Mouse (Mus musculus): Measurements from ENCODE around the gene Cep112. TPM values are rescaled to one million over a fixed set of nuclear protein-coding genes. Genes with fewer than 3 reads are reported as not detected.

Cep112 gene
- total RNA-seq, 1 experiment, result 0.85 TPM

DNA sequence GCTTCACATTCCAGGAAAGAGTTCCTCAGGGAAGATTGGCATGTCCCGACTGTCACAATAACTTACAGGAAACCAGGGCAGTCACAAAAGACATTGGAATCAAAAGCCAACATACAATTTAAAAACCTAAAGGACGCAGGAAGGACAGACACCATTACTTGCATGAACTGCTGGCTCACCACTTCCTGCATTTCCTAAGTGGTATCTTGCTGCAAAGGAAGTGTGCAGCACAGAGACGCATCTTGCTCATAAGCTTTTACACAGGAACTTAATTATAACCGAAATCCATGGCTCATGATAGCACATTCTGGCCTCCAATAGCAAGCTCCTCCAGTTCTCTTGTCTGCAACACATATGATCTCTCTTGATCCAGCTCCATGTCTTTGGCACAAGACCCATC lies 271.6 kb downstream of the Cep112 start:
- Histone ChIP-seq H3K9me3 (ENCODE audit: control insufficient read depth, insufficient read depth, low read depth, low read length) (no peaks in the 10 kb centered on the region), H3K4me1 (ENCODE audit: control insufficient read depth in 2 of 2, insufficient read depth in 2 of 2, low read length in 2 of 2, poor library complexity in 1 of 2) (no peaks in the 10 kb centered on the region), H3K36me3 (ENCODE audit: control insufficient read depth, insufficient read depth, low read length, poor library complexity, severe bottlenecking) (no peaks in the 10 kb centered on the region), H3K4me3 (ENCODE audit: insufficient read depth in 1 of 2, low read depth in 1 of 2, low read length in 2 of 2, poor library complexity in 1 of 2, severe bottlenecking in 1 of 2) (no peak overlapping the region), H3K9ac (ENCODE audit: insufficient read depth, low read depth, low read length, poor library complexity, severe bottlenecking) (no peak overlapping the region), H3K27ac (ENCODE audit: insufficient read depth, low read depth, low read length, poor library complexity, severe bottlenecking) (no peak overlapping the region)
- no peak for TF ChIP-seq HCFC1 (IDR thresholded peaks at IDR 0.05; ENCODE audit: borderline replicate concordance, insufficient read depth, low read length)
- no peak for TF ChIP-seq ZC3H11A (IDR thresholded peaks at IDR 0.05; ENCODE audit: borderline replicate concordance, low read depth, low read length)
- TF ChIP-seq CHD2 (IDR thresholded peaks at IDR 0.05; ENCODE audit: low read depth, low read length), result no peak
- TF ChIP-seq MAFK (IDR thresholded peaks at IDR 0.05; ENCODE audit: insufficient read depth, low read depth, low read length), result no peak
- no peak for TF ChIP-seq ZNF384 (IDR thresholded peaks at IDR 0.05; ENCODE audit: low read depth, low read length)
- in situ Hi-C loops (cut with MboI; ENCODE audit: low sequenced_read_pairs in 2 of 2, unreplicated experiment in 2 of 2), result no loop called here
- DNase-seq (ENCODE audit: low read depth, low spot score), result no peak

DNA sequence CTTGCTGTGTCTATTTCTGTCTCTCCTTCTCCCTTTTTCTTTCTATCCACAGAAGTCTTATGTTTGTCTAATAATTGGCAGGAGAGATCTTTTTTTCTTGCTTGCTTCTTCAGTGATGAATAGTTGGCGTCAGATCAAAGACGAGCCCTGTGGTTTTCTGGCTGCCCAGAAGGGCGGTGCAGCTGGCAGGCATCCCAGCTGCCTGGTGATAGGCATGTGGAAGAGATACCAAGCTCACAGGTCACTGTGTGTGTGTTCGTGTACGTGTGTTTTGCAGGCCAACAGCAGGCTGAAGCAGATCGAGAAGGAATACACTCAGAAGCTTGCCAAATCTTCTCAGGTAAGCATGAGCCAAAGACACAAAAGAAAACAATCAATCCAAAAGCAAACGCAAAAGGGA lies 327.3 kb downstream of the Cep112 start:
- TF ChIP-seq CHD2 (IDR thresholded peaks at IDR 0.05; ENCODE audit: low read depth, low read length) (no peak), ZNF384 (IDR thresholded peaks at IDR 0.05; ENCODE audit: low read depth, low read length) (no peak), HCFC1 (IDR thresholded peaks at IDR 0.05; ENCODE audit: borderline replicate concordance, insufficient read depth, low read length) (no peak), ZC3H11A (IDR thresholded peaks at IDR 0.05; ENCODE audit: borderline replicate concordance, low read depth, low read length) (no peak), MAFK (IDR thresholded peaks at IDR 0.05; ENCODE audit: insufficient read depth, low read depth, low read length) (no peak)
- Histone ChIP-seq H3K9ac (ENCODE audit: insufficient read depth, low read depth, low read length, poor library complexity, severe bottlenecking) (no peak overlapping the region), H3K4me3 (ENCODE audit: insufficient read depth in 1 of 2, low read depth in 1 of 2, low read length in 2 of 2, poor library complexity in 1 of 2, severe bottlenecking in 1 of 2) (no peak overlapping the region), H3K27ac (ENCODE audit: insufficient read depth, low read depth, low read length, poor library complexity, severe bottlenecking) (no peak overlapping the region), H3K9me3 (ENCODE audit: control insufficient read depth, insufficient read depth, low read depth, low read length) (no peaks in the 10 kb centered on the region), H3K36me3 (ENCODE audit: control insufficient read depth, insufficient read depth, low read length, poor library complexity, severe bottlenecking) (no peaks in the 10 kb centered on the region), H3K4me1 (ENCODE audit: control insufficient read depth in 2 of 2, insufficient read depth in 2 of 2, low read length in 2 of 2, poor library complexity in 1 of 2) (no peaks in the 10 kb centered on the region)
- no peak for DNase-seq (ENCODE audit: low read depth, low spot score)
- in situ Hi-C loops (cut with MboI; ENCODE audit: low sequenced_read_pairs in 2 of 2, unreplicated experiment in 2 of 2), result no loop called here

DNA sequence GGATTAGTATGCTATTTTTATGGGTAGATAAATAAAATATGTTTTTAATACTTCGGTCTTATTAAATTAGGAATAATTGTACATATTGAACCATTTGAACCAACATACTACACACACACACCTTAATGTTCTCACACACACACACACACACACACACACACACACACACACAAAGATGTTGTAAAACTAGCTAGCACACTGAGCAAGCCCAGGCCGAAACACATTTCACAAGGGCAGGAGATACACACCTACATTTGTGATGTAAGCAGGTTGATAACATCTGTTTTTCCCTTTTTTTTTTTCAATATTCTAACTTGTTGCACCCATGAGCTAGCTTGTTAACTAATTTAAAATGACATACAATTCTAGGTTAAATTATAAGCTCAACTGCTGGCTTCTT lies 327.8 kb downstream of the Cep112 start:
- H3K9me3 ChIP-seq (ENCODE audit: control insufficient read depth, insufficient read depth, low read depth, low read length), result no peaks in the 10 kb centered on the region
- no peaks in the 10 kb centered on the region for H3K4me1 ChIP-seq (ENCODE audit: control insufficient read depth in 2 of 2, insufficient read depth in 2 of 2, low read length in 2 of 2, poor library complexity in 1 of 2)
- no peak for DNase-seq (ENCODE audit: low read depth, low spot score)
- no peak overlapping the region for H3K9ac ChIP-seq (ENCODE audit: insufficient read depth, low read depth, low read length, poor library complexity, severe bottlenecking)
- no peak for TF ChIP-seq CHD2 (IDR thresholded peaks at IDR 0.05; ENCODE audit: low read depth, low read length)
- no peak for TF ChIP-seq MAFK (IDR thresholded peaks at IDR 0.05; ENCODE audit: insufficient read depth, low read depth, low read length)
- no peak for TF ChIP-seq ZC3H11A (IDR thresholded peaks at IDR 0.05; ENCODE audit: borderline replicate concordance, low read depth, low read length)
- no peak for TF ChIP-seq HCFC1 (IDR thresholded peaks at IDR 0.05; ENCODE audit: borderline replicate concordance, insufficient read depth, low read length)
- TF ChIP-seq ZNF384 (IDR thresholded peaks at IDR 0.05; ENCODE audit: low read depth, low read length), result no peak
- H3K27ac ChIP-seq (ENCODE audit: insufficient read depth, low read depth, low read length, poor library complexity, severe bottlenecking), result no peak overlapping the region
- in situ Hi-C loops (cut with MboI; ENCODE audit: low sequenced_read_pairs in 2 of 2, unreplicated experiment in 2 of 2), result no loop called here
- no peaks in the 10 kb centered on the region for H3K36me3 ChIP-seq (ENCODE audit: control insufficient read depth, insufficient read depth, low read length, poor library complexity, severe bottlenecking)
- H3K4me3 ChIP-seq (ENCODE audit: insufficient read depth in 1 of 2, low read depth in 1 of 2, low read length in 2 of 2, poor library complexity in 1 of 2, severe bottlenecking in 1 of 2), result no peak overlapping the region

DNA sequence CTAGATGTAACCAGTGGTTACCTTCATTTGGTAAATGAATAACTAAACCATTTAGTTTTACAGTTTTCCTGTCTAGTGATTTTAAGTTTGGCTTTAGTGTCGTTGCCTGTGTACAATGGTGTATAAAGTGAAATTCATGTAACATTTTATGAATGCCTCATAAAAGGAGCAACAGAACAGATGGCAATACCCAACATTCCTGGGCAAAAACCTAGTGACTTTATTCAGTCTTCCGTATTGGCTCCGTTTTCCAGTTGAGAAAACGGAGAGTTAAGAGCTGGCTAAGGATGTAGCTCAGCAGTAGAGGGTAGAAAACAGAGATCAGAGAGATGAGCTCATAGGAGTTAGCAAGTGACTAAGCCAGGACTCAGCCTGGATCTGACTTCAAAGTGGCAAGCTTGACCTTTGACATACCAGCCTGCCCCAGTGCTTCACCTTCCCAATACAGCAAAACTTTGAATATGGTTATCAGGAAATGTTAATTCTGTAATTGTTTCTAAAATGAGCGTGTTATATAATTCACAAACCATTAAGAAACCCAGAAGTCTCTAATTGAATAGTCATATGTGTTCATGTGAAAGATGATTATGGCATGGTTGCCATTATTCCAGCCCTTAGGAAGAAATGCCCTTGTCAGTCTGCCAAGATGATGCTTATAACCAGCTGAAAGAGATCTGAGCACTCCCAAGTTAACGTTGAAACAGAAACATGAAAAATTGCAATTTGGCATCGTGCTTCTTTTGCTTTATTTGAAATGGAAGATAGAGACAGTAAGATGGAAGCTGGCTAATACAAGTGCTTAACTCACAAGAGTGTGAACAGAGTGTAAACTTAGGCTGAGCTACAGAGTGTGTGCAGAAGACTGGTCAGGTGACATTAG lies 328.6 kb downstream of the Cep112 start:
- DNase-seq (ENCODE audit: low read depth, low spot score), result no peak

More for the DNA sequence above, 328.6 kb downstream of the Cep112 start:
- TF ChIP-seq ZC3H11A (IDR thresholded peaks at IDR 0.05; ENCODE audit: borderline replicate concordance, low read depth, low read length) (no peak), MAFK (IDR thresholded peaks at IDR 0.05; ENCODE audit: insufficient read depth, low read depth, low read length) (no peak), ZNF384 (IDR thresholded peaks at IDR 0.05; ENCODE audit: low read depth, low read length) (no peak), HCFC1 (IDR thresholded peaks at IDR 0.05; ENCODE audit: borderline replicate concordance, insufficient read depth, low read length) (no peak), CHD2 (IDR thresholded peaks at IDR 0.05; ENCODE audit: low read depth, low read length) (no peak)
- Histone ChIP-seq H3K27ac (ENCODE audit: insufficient read depth, low read depth, low read length, poor library complexity, severe bottlenecking) (no peak overlapping the region), H3K9ac (ENCODE audit: insufficient read depth, low read depth, low read length, poor library complexity, severe bottlenecking) (no peak overlapping the region), H3K36me3 (ENCODE audit: control insufficient read depth, insufficient read depth, low read length, poor library complexity, severe bottlenecking) (no peaks in the 10 kb centered on the region), H3K4me3 (ENCODE audit: insufficient read depth in 1 of 2, low read depth in 1 of 2, low read length in 2 of 2, poor library complexity in 1 of 2, severe bottlenecking in 1 of 2) (no peak overlapping the region), H3K9me3 (ENCODE audit: control insufficient read depth, insufficient read depth, low read depth, low read length) (no peaks in the 10 kb centered on the region), H3K4me1 (ENCODE audit: control insufficient read depth in 2 of 2, insufficient read depth in 2 of 2, low read length in 2 of 2, poor library complexity in 1 of 2) (no peaks in the 10 kb centered on the region)
- in situ Hi-C loops (cut with MboI; ENCODE audit: low sequenced_read_pairs in 2 of 2, unreplicated experiment in 2 of 2), result no loop called here

Data from ES-E14 (cell line).